ENCODE assay signal across 9 mouse cellular contexts in genomic region chr13:80949133-80949697, GRCm38 (mm10).
DNase-seq lines count a peak whose midpoint lies in the region; ATAC-seq lines count a peak whose summit lies in the region.
"Had no signal": no experiment of that assay in that cellular context is flagged by ENCODE, and none has a peak within 500 bp of the region (broad histone marks: within the 10 kb centered on the region; RNA-seq: fewer than 3 reads in every experiment).

No protein-coding gene starts in this region.

- H3K4me3 ChIP-seq in liver, embryonic 15.5 days (replicated peaks): no peak overlapping the region
- H3K4me3 ChIP-seq in liver, embryonic 11.5 days (ENCODE audit: low read depth, low read length): no peak overlapping the region
- H3K4me3 ChIP-seq in intestine, embryonic 15.5 days (replicated peaks): no peak overlapping the region
- no peak overlapping the region for H3K4me3 ChIP-seq in hindbrain, embryonic 16.5 days (ENCODE audit: low read length)
- H3K4me3 ChIP-seq: limb, embryonic 15.5 days had no signal

- H3K4me1 ChIP-seq in liver, embryonic 15.5 days (replicated peaks): no peaks in the 10 kb centered on the region
- H3K4me1 ChIP-seq in liver, embryonic 11.5 days (replicated peaks; ENCODE audit: control insufficient read depth, insufficient read depth, low read length): no peaks in the 10 kb centered on the region
- H3K4me1 ChIP-seq in intestine, embryonic 15.5 days (replicated peaks): 0 out of 2 replicates have a peak, but pooled peaks cover 4% of the 10 kb centered on the region
- H3K4me1 ChIP-seq in hindbrain, embryonic 16.5 days (ENCODE audit: control insufficient read depth, insufficient read depth, low read depth, low read length): no peaks in the 10 kb centered on the region

- H3K36me3 ChIP-seq in liver, embryonic 15.5 days (replicated peaks): no peaks in the 10 kb centered on the region
- H3K36me3 ChIP-seq in liver, embryonic 11.5 days (ENCODE audit: control insufficient read depth, insufficient read depth, low read length): no peaks in the 10 kb centered on the region
- H3K36me3 ChIP-seq in intestine, embryonic 15.5 days: no peaks in the 10 kb centered on the region
- no peaks in the 10 kb centered on the region for H3K36me3 ChIP-seq in hindbrain, embryonic 16.5 days (ENCODE audit: control insufficient read depth, insufficient read depth, low read length)
- H3K36me3 ChIP-seq: limb, embryonic 15.5 days had no signal

- 33% methylated on average over 6 of the region's 6 CpGs for WGBS in liver, embryonic 15.5 days (ENCODE audit: insufficient replicate concordance)
- WGBS in liver, embryonic 11.5 days: 55% methylated on average over 6 of the region's 6 CpGs
- 38% methylated on average over 6 of the region's 6 CpGs for WGBS in intestine, embryonic 15.5 days
- 59% methylated on average over 6 of the region's 6 CpGs for WGBS in hindbrain, embryonic 16.5 days

- no peaks in the 10 kb centered on the region for H3K27me3 ChIP-seq in liver, embryonic 15.5 days
- H3K27me3 ChIP-seq in liver, embryonic 11.5 days (replicated peaks; ENCODE audit: control insufficient read depth, insufficient read depth, low read length): no peaks in the 10 kb centered on the region
- no peaks in the 10 kb centered on the region for H3K27me3 ChIP-seq in intestine, embryonic 15.5 days (replicated peaks)
- no peaks in the 10 kb centered on the region for H3K27me3 ChIP-seq in hindbrain, embryonic 16.5 days (replicated peaks; ENCODE audit: control insufficient read depth, insufficient read depth, low read length)
- H3K27me3 ChIP-seq: limb, embryonic 15.5 days had no signal

- no peak overlapping the region for H3K9ac ChIP-seq in liver, embryonic 15.5 days
- no peak overlapping the region for H3K9ac ChIP-seq in liver, embryonic 11.5 days (ENCODE audit: low read depth, low read length)
- no peak overlapping the region for H3K9ac ChIP-seq in intestine, embryonic 15.5 days
- no peak overlapping the region for H3K9ac ChIP-seq in hindbrain, embryonic 16.5 days (ENCODE audit: low read depth, low read length)
- H3K9ac ChIP-seq: limb, embryonic 15.5 days had no signal

- no peak overlapping the region for H3K27ac ChIP-seq in liver, embryonic 15.5 days (replicated peaks)
- no peak overlapping the region for H3K27ac ChIP-seq in liver, embryonic 11.5 days (ENCODE audit: low read depth, low read length)
- peak overlapping the region; percentile 6; the same call in 1 of the 2 replicates for H3K27ac ChIP-seq in intestine, embryonic 15.5 days
- H3K27ac ChIP-seq in hindbrain, embryonic 16.5 days (ENCODE audit: low read depth, low read length): no peak overlapping the region
- H3K27ac ChIP-seq: limb, embryonic 15.5 days had no signal

- DNase-seq in adrenal gland, adult 2 months: peak; percentile 72
- DNase-seq in adrenal gland, postnatal 4 days (ENCODE audit: low spot score in 2 of 2): no peak
- no peak for DNase-seq in liver, embryonic 11.5 days (ENCODE audit: low spot score)
- peak; percentile 81 for DNase-seq in skeletal muscle tissue, adult 2 months (ENCODE audit: low read depth, low spot score)
- DNase-seq in layer of hippocampus, adult 9-10 months (ENCODE audit: low spot score): no peak

- no peaks in the 10 kb centered on the region for H3K9me3 ChIP-seq in liver, embryonic 15.5 days (replicated peaks)
- no peaks in the 10 kb centered on the region for H3K9me3 ChIP-seq in liver, embryonic 11.5 days (ENCODE audit: control insufficient read depth, low read length)
- no peaks in the 10 kb centered on the region for H3K9me3 ChIP-seq in intestine, embryonic 15.5 days
- no peaks in the 10 kb centered on the region for H3K9me3 ChIP-seq in hindbrain, embryonic 16.5 days (ENCODE audit: control insufficient read depth, low read length)
- H3K9me3 ChIP-seq: limb, embryonic 15.5 days had no signal

- ATAC-seq in liver, embryonic 15.5 days (ENCODE audit: insufficient read depth): peak; percentile 18; the same call in 1 of the 2 replicates
- ATAC-seq in liver, embryonic 11.5 days (replicated peaks; ENCODE audit: low FRiP score): no peak
- peak; percentile 49 for ATAC-seq in intestine, embryonic 15.5 days
- no peak for ATAC-seq in hindbrain, embryonic 16.5 days

- no peak overlapping the region for H3K4me2 ChIP-seq in liver, embryonic 15.5 days
- H3K4me2 ChIP-seq in liver, embryonic 11.5 days: no peak overlapping the region
- no peak overlapping the region for H3K4me2 ChIP-seq in intestine, embryonic 15.5 days (replicated peaks)
- no peak overlapping the region for H3K4me2 ChIP-seq in hindbrain, embryonic 16.5 days (ENCODE audit: low read length)
- H3K4me2 ChIP-seq: limb, embryonic 15.5 days had no signal

Comparison
In these comparisons a context has a peak if more than half of its experiments do, and no peak if none do; other contexts are left out.
1. DNase-seq: peak in adrenal gland, adult 2 months (single experiment) and skeletal muscle tissue, adult 2 months (single experiment); none in adrenal gland, postnatal 4 days (0 of 2), liver, embryonic 11.5 days (single experiment) and layer of hippocampus, adult 9-10 months (single experiment).
2. ATAC-seq: peak in liver, embryonic 15.5 days (single experiment) and intestine, embryonic 15.5 days (single experiment); none in liver, embryonic 11.5 days (single experiment) and hindbrain, embryonic 16.5 days (single experiment).